Mouse (Mus musculus): Measurements from ENCODE around the gene Tnfsf9.

- 0 out of 2 replicates have a peak, but pooled peaks have one; percentile 1 for TF ChIP-seq CTCF (IDR thresholded peaks at IDR 0.05; ENCODE audit: insufficient read depth, low read length)
- 0 out of 2 replicates have a peak, but pooled peaks have one; percentile 18 for TF ChIP-seq POLR2A (IDR thresholded peaks at IDR 0.05; ENCODE audit: borderline replicate concordance, extremely low read depth, low read depth, low read length)
Observed at GRCm38 (mm10) chr17:57095855-57096622, 9.1 kb upstream of the Tnfsf9 start.
